Mouse (Mus musculus): ENCODE data around the gene Prkar1b. TPM values are rescaled to one million over a fixed set of nuclear protein-coding genes. Genes with fewer than 3 reads are reported as not detected.

Prkar1b gene
- polyA plus RNA-seq, 1 experiment from 2014 or later: 9.4 TPM

DNA sequence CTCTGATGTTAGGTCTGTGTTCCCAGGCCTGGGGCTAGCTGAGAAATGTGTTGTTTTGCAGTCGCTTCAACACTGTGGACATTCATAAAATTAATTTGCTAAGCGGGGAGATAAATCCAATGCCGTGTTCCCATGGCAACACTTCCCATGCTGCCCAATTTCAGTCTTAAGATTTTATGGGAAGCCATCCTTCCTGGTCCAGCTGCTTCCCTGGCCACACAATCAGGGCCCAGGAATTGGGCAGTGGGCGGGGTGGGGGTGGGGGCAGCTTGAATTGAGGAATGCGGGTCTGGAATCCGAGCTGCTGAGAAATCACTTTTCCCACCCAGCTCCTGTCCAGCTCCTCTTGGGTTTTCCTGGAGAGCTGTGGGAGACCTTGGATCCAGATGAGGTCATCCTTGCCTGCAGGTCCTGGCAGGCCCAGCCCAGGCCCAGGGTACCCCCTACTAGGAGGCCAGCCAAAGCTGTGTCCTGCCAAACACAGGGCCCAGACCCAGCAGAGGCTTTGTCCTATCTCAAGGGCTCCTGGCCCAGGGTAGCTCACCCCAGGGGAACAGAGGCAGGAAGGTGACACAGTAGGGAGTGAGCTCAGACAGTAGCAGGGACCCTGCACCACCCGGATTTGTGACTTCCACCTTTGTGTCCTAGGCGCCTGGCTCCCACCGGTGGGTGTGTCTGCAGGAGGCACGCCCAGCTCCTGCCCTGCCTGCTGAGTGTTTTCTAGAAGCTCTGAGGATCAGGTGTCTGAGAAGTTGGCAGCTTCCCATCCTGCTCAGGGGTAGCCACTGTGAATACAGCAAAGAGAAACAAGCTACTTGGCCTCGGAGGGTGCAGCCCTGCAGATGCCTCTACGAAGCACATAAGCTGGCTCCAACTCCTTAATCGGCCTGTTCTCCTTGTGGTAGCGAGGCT, 116.1 kb downstream of the Prkar1b start:
- WGBS: 45% methylated on average over 14 of the region's 14 CpGs
- no peaks in the 10 kb centered on the region for H3K9me3 ChIP-seq (replicated peaks)
- no peak overlapping the region for H3K4me3 ChIP-seq
- H3K4me1 ChIP-seq: peaks cover 27% of the 10 kb centered on the region
- peak overlapping the region; percentile 64 for H3K27ac ChIP-seq (replicated peaks)
- H3K27me3 ChIP-seq (ENCODE audit: low read depth, poor library complexity, severe bottlenecking): no peaks in the 10 kb centered on the region
- H3K36me3 ChIP-seq: no peaks in the 10 kb centered on the region
- DNase-seq (ENCODE audit: low spot score): no peak

DNA sequence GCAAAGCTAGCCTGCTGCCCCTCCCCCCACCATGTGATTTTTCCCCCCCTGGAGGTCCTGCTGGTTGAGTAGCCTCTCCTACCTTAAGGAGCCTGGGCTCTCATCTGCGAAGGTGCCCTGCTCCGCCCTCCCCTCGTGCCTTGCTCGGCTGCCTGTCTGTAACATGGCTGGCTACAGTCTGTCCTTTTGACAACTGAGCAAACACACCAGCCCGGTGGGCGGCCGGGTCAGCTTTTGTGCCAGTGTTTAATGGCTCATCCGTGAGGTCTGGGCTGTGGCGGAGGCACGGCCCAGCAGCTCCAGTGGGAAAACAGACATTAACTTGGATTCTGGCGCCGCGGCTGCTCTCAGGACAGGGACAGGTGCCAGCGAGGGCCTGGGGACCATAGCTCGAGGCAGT, 122.2 kb downstream of the Prkar1b start:
- Histone ChIP-seq H3K27ac (replicated peaks) (peak overlapping the region; percentile 34), H3K4me1 (peaks cover 14% of the 10 kb centered on the region), H3K27me3 (ENCODE audit: low read depth, poor library complexity, severe bottlenecking) (no peaks in the 10 kb centered on the region), H3K36me3 (no peaks in the 10 kb centered on the region), H3K9me3 (replicated peaks) (no peaks in the 10 kb centered on the region), H3K4me3 (no peak overlapping the region)
- no peak for DNase-seq (ENCODE audit: low spot score)
- WGBS: 47% methylated on average over 15 of the region's 15 CpGs

DNA sequence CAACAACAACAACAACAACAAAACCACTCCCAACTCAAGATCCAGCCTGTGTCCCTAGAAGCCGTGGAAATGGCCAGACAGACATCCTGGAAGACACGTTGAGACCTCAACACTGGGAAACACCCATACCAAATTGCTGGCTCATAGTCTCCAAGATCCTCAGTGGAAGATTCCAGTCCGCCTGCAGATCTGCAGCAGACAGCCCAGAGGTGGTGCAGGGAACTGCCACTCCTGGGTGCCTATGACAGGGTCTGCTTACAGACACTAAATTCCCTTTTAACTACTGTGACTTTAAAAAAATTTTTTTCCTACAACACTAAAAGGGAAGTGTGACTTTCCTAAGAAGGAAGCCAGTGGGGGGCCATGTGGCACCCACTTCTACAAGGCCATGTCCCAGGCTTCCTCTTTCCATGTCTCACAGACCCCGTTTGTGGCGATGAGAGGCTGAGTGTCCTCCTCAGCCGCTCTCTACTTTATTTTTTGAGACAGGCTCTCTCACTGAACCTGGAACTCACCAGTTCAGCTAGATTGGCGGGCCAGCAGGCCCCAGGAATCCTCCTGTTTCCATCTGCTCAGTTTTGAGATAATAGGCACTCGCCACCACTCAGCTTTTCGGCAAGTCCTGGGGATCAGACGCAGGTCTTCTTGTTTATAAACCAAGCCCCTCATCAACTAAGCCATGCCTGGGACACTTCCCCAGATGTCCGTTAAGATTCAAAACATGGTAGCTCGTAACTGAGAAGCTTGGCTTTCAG, 125.3 kb downstream of the Prkar1b start:
- Histone ChIP-seq H3K27me3 (ENCODE audit: low read depth, poor library complexity, severe bottlenecking) (no peaks in the 10 kb centered on the region), H3K4me1 (peaks cover 14% of the 10 kb centered on the region), H3K9me3 (replicated peaks) (no peaks in the 10 kb centered on the region), H3K4me3 (no peak overlapping the region), H3K27ac (replicated peaks) (no peak overlapping the region), H3K36me3 (no peaks in the 10 kb centered on the region)
- no peak for DNase-seq (ENCODE audit: low spot score)
- 78% methylated on average over 12 of the region's 12 CpGs for WGBS

DNA sequence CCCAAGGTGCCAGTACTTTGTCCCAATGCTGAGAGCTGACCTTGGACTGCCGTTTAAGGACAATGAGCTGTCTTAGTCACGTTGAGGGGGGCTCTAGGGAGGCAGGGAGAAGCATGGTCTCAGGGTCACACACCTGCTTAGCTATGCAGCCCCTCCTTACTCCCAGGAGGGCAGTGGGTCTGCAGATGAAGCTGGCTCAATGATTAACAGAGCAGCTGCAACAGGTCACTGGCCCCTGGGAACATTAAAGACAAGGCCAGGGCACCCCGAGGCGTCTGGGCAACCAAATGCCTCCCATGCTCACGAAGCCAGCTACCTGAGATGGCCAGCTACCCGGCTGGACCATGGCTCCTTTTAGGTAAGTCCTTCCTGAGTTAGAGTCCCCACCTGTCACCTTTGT, 129.2 kb downstream of the Prkar1b start:
- Histone ChIP-seq H3K27ac (replicated peaks) (no peak overlapping the region), H3K27me3 (ENCODE audit: low read depth, poor library complexity, severe bottlenecking) (no peaks in the 10 kb centered on the region), H3K4me1 (no peaks in the 10 kb centered on the region), H3K36me3 (no peaks in the 10 kb centered on the region), H3K9me3 (replicated peaks) (no peaks in the 10 kb centered on the region), H3K4me3 (no peak overlapping the region)
- WGBS: 87% methylated on average over 6 of the region's 6 CpGs
- DNase-seq (ENCODE audit: low spot score): no peak

DNA sequence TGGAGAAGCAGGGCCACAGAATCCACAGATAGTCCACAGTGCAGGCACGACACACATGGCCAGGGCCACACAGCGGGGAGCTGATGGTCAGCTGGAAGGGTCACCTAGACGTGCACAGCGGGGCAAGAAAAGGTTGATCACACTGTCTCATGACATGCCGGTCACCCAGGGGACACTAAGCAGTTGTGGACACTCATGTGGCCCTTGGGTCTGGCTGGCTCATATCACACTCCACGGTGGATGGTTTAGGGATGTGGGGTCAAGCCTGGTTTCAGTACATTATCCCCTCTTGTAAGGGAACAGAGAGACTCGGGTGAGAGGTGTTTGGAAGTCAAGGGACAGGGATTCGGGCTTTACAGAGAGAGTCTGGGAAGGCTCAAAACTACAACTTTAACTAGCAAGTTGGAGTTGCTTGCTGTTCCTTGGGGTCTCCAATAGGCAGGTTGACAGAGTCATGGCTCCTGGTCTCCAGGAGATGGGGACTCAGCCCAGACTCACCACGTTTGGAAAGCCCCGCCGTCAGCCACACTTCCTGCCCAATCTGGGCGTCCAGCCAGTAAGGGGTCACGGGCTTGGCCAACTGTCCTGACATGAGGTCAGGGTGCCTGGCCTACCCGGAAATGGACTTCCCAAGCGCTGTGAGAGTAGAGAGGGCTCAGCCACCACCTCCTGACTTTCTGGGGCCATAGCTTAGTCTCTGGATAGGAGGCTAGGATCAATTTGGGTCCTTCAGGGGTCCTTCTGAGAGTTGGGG, 132.3 kb downstream of the Prkar1b start:
- no peaks in the 10 kb centered on the region for H3K27me3 ChIP-seq (ENCODE audit: low read depth, poor library complexity, severe bottlenecking)
- no peaks in the 10 kb centered on the region for H3K9me3 ChIP-seq (replicated peaks)
- H3K4me3 ChIP-seq: no peak overlapping the region
- WGBS: 82% methylated on average over 15 of the region's 15 CpGs
- no peak for DNase-seq (ENCODE audit: low spot score)
- H3K36me3 ChIP-seq: no peaks in the 10 kb centered on the region
- no peaks in the 10 kb centered on the region for H3K4me1 ChIP-seq
- H3K27ac ChIP-seq (replicated peaks): no peak overlapping the region

DNA sequence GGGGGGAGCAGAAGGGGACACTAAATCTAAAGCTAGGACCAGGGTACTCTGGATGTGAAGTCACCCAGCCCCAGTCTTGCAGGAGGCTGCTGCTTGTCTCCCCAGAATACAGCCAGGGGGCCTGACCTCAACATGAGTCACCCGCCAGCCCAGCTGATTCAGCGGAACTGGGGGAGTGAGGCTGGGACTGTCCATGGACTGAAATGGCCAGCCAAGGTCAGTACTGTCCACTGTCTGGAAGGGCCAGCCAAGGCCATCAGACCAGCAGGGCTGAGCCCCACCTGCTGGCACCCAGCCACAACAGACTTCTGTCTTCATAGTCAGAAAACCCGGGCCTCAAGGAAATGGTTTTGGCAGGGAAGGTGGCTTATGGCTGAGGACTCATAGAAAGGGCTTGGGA, 134.7 kb downstream of the Prkar1b start:
- Histone ChIP-seq H3K9me3 (replicated peaks) (no peaks in the 10 kb centered on the region), H3K4me3 (no peak overlapping the region), H3K36me3 (no peaks in the 10 kb centered on the region), H3K27me3 (ENCODE audit: low read depth, poor library complexity, severe bottlenecking) (no peaks in the 10 kb centered on the region), H3K4me1 (no peaks in the 10 kb centered on the region), H3K27ac (replicated peaks) (no peak overlapping the region)
- 74% methylated on average over 3 of the region's 3 CpGs for WGBS
- DNase-seq (ENCODE audit: low spot score): no peak

DNA sequence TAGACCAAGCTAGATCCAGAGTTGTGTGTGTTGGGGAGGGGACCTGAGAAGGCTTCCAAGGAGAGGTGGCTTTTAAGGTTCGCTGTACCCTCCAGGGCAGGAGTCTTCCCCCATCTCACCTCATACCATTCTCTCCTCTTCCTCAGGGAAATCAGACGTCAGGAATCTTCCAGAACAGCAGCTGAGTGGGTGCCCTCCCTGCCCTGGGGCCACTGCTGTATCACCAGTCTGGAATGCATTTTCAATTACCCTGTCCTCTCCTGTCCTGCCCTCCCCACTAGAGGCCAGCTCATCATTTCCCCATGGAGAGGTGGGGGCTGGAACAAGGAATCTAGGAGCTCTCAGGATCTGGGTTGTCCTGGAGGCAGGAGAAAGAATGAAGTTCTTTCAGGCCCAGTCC, 139.2 kb downstream of the Prkar1b start:
- no peaks in the 10 kb centered on the region for H3K4me1 ChIP-seq
- no peaks in the 10 kb centered on the region for H3K9me3 ChIP-seq (replicated peaks)
- 75% methylated on average over 2 of the region's 2 CpGs for WGBS
- H3K4me3 ChIP-seq: no peak overlapping the region
- H3K27me3 ChIP-seq (ENCODE audit: low read depth, poor library complexity, severe bottlenecking): no peaks in the 10 kb centered on the region
- no peaks in the 10 kb centered on the region for H3K36me3 ChIP-seq
- DNase-seq (ENCODE audit: low spot score): no peak
- no peak overlapping the region for H3K27ac ChIP-seq (replicated peaks)

DNA sequence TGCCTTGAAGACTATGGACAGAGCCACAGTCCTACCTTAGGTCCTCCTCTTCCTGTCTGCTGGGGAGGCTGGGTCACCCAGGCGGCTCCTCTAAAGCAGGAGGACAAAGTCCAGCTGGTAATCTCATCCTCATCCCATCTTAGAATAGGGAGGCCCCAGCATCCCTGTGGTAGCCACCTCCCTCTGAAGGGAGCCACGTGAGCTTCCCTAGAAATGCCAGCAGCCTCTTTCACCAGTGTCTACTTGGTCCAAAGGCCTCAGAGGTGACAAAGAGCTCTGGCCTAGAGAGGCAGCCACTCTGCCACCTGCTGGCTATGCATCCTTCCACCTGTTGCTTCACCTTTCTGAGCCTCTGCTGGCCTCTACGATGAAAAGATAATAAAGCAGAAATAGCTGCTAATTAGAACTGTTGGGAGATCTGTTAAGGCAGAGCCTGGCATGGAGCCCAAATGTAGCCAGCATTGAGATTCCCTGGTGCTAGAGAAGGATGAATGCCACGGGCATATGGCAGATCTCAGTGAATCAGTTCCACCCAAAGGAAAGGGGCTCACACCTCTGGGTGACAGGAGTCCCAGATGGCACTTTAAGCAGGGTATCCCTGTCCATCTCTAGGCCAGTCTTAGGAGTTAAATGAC, 142.5 kb downstream of the Prkar1b start:
- Histone ChIP-seq H3K27me3 (ENCODE audit: low read depth, poor library complexity, severe bottlenecking) (no peaks in the 10 kb centered on the region), H3K4me1 (no peaks in the 10 kb centered on the region), H3K9me3 (replicated peaks) (peaks cover 10% of the 10 kb centered on the region; the same call in 1 of the 2 replicates), H3K36me3 (no peaks in the 10 kb centered on the region), H3K27ac (replicated peaks) (no peak overlapping the region), H3K4me3 (no peak overlapping the region)
- DNase-seq (ENCODE audit: low spot score): no peak
- WGBS: 65% methylated on average over 4 of the region's 4 CpGs

DNA sequence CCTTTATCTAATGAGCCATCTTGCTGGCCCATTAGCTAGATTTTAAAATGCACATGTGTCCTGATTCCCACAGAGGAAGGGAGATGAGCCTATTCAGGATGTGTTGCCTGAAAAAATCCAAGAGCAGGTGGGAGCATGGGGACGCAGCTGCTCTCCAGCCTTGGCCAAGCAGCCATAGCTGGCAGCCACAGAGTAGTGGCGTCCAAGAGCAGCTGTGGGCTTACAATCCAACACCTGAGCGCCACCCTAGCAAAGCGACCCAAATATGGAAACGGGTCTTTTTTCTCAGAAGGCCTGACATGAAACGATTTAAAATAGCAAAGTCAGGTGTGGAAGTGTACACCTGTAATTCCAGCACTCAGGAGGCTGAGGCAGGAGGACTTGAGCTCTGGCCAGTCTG, 145.2 kb downstream of the Prkar1b start:
- DNase-seq (ENCODE audit: low spot score): no peak
- Histone ChIP-seq H3K36me3 (no peaks in the 10 kb centered on the region), H3K4me3 (no peak overlapping the region), H3K9me3 (replicated peaks) (peaks cover 17% of the 10 kb centered on the region), H3K27me3 (ENCODE audit: low read depth, poor library complexity, severe bottlenecking) (peaks cover 14% of the 10 kb centered on the region), H3K27ac (replicated peaks) (no peak overlapping the region), H3K4me1 (no peaks in the 10 kb centered on the region)
- WGBS: 90% methylated on average over 6 of the region's 6 CpGs

DNA sequence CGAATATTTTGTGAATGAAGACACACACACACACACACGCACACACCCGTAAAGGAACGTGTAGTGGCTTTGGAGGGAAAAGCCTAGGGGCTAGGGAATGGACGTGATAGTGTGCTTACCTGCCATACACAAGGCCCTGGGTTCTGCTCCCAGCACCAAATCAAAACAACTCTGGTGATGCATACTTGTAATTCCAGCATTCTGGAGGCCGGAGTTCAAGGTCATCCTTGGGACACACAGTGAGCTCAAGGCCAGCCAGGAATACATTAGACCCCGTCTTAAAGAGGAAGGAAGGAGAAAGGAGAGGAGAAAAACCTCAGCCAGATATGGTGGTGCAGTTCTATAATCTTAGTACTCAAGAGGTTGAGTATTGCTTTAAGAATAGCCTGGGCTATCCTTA, 150.1 kb downstream of the Prkar1b start:
- Histone ChIP-seq H3K36me3 (no peaks in the 10 kb centered on the region), H3K4me3 (no peak overlapping the region), H3K4me1 (peaks cover 38% of the 10 kb centered on the region), H3K27me3 (ENCODE audit: low read depth, poor library complexity, severe bottlenecking) (peaks cover 61% of the 10 kb centered on the region), H3K27ac (replicated peaks) (no peak overlapping the region), H3K9me3 (replicated peaks) (peaks cover 17% of the 10 kb centered on the region)
- DNase-seq (ENCODE audit: low spot score): no peak
- 79% methylated on average over 7 of the region's 7 CpGs for WGBS

DNA sequence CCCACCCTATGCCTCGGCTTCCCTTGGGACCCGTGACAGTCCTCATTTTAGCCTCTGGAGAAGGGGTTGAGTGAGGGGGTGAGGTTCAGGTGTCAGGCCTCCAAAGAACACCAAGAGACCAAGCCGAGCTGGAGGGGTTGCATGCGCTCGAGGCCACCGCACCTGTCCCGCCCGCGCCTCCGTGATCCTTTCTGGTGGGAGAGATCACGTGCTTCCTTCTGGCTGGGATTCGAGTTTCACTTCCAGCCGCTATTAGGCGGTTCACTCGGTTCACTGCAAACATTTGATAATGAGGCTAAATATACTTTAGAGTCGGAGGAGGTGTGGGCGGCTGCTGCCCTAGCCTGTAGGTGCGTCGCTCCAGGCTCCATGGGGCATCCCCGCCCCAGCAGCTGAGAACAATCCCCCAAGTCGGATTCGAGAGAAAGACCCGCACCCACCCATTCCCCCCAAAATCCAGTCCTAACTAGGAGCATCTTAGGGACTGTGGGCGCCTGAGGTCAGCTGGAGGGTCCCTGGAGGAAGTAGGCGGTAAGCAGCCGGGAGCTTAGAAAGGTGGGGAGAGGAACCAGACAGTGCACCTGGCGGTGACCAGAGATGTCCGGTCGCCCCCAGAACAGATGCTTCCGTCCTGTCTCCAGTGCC, 151.7 kb downstream of the Prkar1b start:
- peaks cover 54% of the 10 kb centered on the region for H3K4me1 ChIP-seq
- peaks cover 78% of the 10 kb centered on the region for H3K27me3 ChIP-seq (ENCODE audit: low read depth, poor library complexity, severe bottlenecking)
- H3K27ac ChIP-seq (replicated peaks): peak overlapping the region; percentile 52; the same call in 1 of the 2 replicates
- peaks cover 15% of the 10 kb centered on the region for H3K9me3 ChIP-seq (replicated peaks)
- no peaks in the 10 kb centered on the region for H3K36me3 ChIP-seq
- DNase-seq (ENCODE audit: low spot score): no peak
- WGBS: 2% methylated on average over 30 of the region's 30 CpGs
- H3K4me3 ChIP-seq: peak overlapping the region; percentile 77

Measured in midbrain, embryonic 10.5 days (tissue).